Mouse (Mus musculus) right cerebral cortex, postnatal 14 days (tissue): ENCODE measurements around the gene Alk.
A peak's percentile ranks its signal among the peaks of the same experiment; 100 is the strongest.

Experiments
- DNase-seq: peaks from one replicate; pipeline ENCODE4 v3.0.0; 2022

The Alk gene

DNA sequence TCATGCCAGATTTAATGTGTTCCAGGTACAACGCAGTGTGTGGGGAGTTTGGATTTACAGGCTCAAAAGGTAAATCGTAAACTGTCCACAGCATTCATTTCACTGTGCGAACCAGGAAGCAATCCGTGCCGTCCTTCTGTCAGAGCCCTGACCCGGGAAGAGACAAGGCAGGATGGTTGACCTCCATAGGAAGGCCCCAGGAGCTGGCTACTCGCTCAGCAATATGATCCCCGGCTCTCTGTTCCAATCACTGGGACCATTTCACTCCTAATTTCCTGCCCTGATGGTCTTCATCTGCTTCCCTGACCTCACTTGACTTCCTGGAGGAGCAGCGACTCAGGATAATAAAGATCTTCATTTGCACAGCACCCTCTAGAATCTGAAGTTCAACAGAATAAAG is 591.7 kb downstream of the Alk start:
- DNase-seq, result no peak

GRCm38 (mm10) chr17:72009836-72010235 is 594.6 kb downstream of the Alk start:
- DNase-seq, result no peak

- no peak for DNase-seq
These were observed 596.0 kb downstream of the Alk start for GRCm38 (mm10) chr17:72008389-72008788.

DNA sequence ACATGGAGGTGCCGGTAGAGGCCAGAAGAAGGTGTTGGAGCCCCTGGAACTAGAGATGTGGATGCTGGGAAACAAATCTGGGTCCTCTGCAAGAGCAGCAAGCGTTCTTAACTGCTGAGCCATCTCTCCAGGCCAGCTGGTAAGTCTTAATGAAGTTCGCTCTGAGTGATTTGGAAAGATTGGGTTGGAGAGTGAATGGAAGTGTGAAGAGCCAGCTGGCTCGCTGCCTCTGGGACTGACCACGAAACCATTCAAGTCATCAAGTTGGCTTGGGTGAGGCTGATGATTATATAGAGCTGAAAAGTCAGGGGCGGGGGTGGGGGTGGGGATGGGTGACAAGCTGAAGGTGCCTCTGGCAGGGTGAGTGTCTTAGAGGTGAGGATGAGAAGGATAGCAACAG is 599.1 kb downstream of the Alk start:
- no peak for DNase-seq

GRCm38 (mm10) chr17:71999527-72000482 is 604.6 kb downstream of the Alk start:
- DNase-seq, result no peak

- DNase-seq, result peak; percentile 11
These were observed 606.7 kb downstream of the Alk start for GRCm38 (mm10) chr17:71997680-71998079.

- DNase-seq, result no peak
These were observed 608.9 kb downstream of the Alk start for GRCm38 (mm10) chr17:71995539-71995938.

DNA sequence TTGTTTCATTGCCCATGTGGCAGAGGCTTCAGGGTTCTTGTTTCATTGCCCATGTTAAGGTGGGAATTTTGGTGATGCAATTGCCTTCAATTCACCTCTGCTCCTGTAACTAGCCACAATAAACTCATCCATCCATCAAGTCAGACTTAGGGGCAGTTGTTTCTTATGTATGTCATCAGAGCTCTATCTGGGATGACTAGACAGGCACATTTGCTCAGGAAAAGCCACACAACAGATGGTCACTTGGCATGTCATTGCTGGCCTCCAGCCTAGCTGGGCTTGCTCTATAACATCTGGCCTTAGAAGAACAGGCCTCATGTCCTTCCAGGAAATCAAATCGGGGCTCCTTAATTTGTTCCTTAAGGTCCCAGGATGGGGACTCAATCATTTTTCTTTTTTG is 610.3 kb downstream of the Alk start:
- no peak for DNase-seq

- DNase-seq, result no peak
These were observed 611.4 kb downstream of the Alk start for GRCm38 (mm10) chr17:71993011-71993410.

DNA sequence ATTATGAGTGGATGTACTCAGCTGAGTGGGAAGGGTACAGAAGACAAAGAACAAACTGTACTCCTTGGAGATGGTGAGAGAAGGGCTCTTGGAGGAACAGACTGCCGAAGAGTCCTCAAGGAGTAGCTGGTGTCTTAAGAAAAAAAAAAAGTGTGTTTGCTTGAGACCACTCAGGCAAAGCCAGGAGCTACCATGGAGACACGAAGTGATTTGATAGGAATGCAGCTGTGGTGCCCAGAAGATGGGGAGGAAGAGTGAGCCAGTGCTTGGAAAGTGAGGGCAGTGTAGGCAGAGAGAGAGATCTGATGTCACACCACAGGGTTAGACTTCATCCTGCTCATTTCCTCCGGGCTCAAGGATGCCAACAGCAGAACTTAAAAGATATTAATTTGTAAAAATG is 613.2 kb downstream of the Alk start:
- DNase-seq, result no peak

DNA sequence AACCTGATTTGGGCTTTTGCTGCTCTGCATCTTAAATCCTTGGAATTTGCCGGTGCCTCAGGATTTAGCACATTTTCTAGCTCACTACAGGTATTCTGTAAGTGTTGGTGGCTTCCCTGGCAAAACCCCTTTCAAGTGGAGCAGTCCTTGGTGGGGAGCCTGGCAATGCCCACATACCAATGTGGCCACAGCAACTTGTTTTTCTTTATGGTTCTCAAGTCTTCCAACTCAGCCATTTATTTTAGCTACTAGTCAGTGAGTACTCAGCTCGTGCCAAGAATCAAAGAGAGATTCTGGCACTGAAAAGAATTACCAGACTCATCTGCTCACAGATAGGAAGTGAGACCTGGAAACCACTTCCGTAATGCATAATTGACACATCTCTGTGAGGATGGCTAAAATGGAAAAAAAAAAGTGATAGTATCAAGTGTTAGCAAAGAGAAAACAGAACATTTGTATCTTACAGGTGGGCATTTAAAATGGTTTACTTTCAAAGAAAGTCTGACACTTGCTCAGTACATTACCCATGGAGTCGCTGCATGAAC is 614.2 kb downstream of the Alk start:
- DNase-seq, result no peak

- DNase-seq, result no peak
These were observed 615.5 kb downstream of the Alk start for GRCm38 (mm10) chr17:71988736-71989569.

GRCm38 (mm10) chr17:71986998-71987397 is 617.4 kb downstream of the Alk start:
- no peak for DNase-seq

DNA sequence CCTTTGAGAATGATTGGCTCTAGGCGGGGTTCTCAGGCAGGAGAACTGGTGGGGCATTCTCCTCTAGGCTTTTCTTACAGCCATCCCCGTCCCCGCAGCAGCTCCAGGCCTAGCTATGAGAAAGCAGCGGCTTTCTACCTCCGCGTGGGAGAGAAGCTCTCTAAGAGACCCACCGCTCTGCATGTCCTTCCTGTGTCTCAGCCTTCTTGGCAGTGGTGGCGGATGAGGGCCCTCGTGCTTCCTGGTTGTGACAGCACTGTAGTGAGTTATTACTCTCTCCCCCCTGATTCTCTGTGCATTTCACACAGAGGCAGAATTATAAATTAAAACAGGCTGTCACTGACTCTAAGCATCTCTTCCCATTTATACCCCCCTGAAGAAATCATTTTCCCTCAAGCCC is 618.0 kb downstream of the Alk start:
- no peak for DNase-seq

DNA sequence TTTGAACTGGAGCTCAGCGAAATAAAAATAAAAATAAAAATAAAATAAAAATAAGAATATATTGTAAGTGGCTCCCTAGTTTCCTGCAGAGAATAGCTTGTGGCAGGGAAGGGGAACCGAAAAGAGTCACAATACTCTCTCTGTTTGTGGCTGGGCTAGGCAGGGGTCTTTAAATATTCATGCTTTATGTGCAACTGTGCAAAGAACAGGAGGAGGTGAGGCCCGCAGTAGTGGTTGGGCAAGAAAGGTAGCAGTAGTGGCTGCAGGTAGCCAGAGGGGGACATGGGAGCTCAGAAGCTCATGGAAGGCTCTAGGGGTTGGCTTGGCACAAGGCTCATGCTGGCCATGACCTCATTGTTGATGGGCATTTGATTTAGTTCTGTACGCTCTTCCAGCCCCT is 623.2 kb downstream of the Alk start:
- DNase-seq, result no peak

DNA sequence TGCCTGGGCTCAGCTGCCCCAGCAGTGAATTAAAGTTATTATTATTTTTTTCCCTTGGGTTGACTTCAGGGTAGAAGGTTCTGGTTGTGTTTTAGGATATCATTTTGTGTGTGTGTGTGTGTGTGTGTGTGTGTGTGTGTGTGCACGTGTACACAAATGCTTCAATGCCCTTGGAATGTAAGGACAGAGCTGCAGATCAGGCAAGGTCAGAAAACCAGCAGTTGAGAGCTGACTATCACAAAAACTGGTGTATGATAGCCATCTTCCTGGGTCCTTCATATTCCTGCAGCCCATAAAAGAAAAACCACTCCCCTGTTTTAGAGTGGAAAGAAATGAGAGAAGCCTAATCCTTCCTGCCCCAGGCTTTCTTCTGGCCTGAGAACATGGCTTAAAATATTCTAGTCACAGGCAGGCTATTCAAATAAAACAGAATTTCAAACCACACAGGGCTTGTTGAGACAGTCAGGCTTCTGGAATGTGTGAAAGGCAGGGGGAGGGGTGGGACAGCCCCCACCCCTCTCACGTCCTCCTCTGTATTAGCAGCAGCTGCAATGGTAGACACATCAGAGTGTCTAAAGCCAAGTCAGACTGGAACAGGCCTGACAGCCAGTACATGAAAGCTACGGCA is 623.8 kb downstream of the Alk start:
- DNase-seq, result no peak

- DNase-seq, result no peak
These were observed 625.3 kb downstream of the Alk start for GRCm38 (mm10) chr17:71979137-71979536.

DNA sequence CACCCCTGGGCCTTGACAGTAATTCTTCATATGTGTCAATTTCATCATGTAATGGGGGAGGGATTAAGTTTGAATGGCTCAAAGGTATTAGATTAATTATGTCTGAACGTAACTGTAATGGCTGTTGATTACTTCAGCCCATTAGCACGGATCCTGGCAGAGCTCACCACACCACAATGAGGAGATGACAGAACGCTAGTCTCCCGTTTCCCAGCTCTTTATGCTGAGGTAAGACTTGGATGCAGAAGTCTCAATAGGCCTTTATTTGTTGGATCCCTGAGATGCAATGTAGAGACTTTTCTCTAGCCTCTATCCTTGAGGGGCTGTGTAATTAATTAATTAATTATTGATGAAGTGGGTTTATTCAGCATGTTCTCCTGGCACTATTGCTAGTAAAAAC is 627.8 kb downstream of the Alk start:
- no peak for DNase-seq

GRCm38 (mm10) chr17:71973704-71974103 is 630.7 kb downstream of the Alk start:
- DNase-seq, result no peak

DNA sequence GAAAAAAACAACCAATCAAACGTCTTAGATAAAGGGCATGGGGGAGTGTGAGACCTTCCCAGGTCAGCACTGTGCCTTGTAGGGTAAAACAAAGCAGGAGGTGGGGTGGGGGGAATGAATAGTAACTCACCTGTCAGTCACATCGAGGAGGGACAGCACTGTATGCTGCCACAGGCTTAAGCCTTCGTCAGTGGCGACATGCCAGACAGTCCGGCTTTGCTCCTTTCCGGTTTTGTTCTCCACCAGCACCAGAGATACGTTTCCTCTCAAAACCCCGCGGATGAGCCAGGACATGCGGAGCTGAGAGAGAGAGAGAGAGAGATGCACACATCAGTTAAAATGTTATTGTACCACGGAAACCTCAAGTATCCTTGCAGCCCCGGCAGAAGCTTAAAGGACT is 637.1 kb downstream of the Alk start:
- no peak for DNase-seq

DNA sequence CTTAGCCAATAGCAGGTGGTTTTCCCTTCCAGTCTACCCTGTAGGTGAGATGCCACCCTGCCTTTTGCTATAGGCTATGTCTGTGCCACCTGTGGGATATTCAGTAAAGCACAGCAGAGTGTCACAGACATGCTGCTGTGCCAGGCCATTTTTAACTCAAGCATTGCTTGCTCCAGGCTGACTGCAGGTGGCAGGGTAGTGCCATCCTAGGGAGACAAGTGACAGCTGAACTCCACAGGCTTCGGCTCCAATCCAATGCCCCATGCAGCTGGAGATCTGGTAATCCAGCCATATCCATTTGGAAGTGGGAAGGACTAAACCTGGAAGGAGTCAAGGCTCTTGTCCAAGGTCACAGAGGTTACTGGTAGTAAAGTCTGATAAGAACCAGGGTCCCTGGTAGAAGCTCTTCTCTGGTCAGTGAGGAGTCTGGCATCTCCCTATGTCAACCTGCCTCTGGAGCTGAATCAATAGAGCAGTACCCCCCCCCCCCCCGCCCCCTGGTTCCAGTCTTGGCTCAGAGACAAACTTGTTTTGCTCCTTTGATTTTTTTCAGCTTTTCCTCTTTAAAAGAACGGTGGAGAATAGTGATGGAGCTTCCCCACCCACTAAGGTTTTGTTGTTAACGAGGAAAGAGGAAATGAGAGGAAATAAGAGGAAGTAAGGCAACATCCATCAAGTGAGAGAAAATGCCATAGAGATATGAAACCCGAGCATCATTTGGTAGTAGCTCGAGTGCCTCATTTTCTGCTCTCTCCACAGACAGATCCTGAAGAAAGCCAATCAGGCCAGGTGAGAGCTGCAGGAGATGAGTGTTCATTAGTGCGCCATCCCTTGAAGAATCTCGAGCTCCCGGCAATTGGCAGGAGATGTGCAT is 638.5 kb downstream of the Alk start:
- DNase-seq, result peak; percentile 65

GRCm38 (mm10) chr17:71964610-71965009 is 639.8 kb downstream of the Alk start:
- no peak for DNase-seq
